Mouse (Mus musculus) heart, embryonic 11.5 days (tissue): ENCODE measurements at regions not wholly inside any gene's neighbourhood (a gene's known extent, or its start where the extent isn't known, plus 50 kb on each side); places are given as distances from the start of the nearest gene placed in this dataset. TPM values are rescaled to one million over a fixed set of nuclear protein-coding genes. Genes with fewer than 3 reads are reported as not detected.

Experiments
- ATAC-seq: fragments of 200-750 bp; cut with Nextera tagmentation; replicated peaks from 2 replicates; pipeline ENCODE4 v1.8.0; 2017; ENCODE audit warnings: moderate library complexity; ENCODE audit not compliant: insufficient number of reproducible peaks, low FRiP score, low TSS enrichment
- H3K27ac ChIP-seq: fragments of 300-500 bp; sonication (generic); 2 replicates; pipeline ENCODE4 v1.5.1; 2014; ENCODE audit warnings: mild to moderate bottlenecking, low read depth, low read length
- H3K27me3 ChIP-seq: fragments of 300-500 bp; sonication (generic); 2 replicates; pipeline ENCODE4 v1.6.1; 2014; ENCODE audit warnings: mild to moderate bottlenecking, low read length, mixed read lengths; ENCODE audit not compliant: control insufficient read depth, insufficient read depth
- H3K36me3 ChIP-seq: fragments of 300-500 bp; sonication (generic); 2 replicates; pipeline ENCODE4 v1.6.1; 2014; ENCODE audit warnings: mild to moderate bottlenecking, low read length, moderate library complexity, mixed read lengths; ENCODE audit not compliant: control insufficient read depth, insufficient read depth
- H3K4me1 ChIP-seq: fragments of 300-500 bp; sonication (generic); 2 replicates; pipeline ENCODE4 v1.6.1; 2014; ENCODE audit warnings: low read length; ENCODE audit not compliant: control insufficient read depth, insufficient read depth
- H3K4me2 ChIP-seq: fragments of 300-500 bp; sonication (generic); 2 replicates; pipeline ENCODE4 v1.6.1; 2014; ENCODE audit warnings: mild to moderate bottlenecking, moderate library complexity
- H3K4me3 ChIP-seq: fragments of 300-500 bp; sonication (generic); 2 replicates; pipeline ENCODE4 v1.5.1; 2014; ENCODE audit warnings: low read depth, low read length
- H3K9ac ChIP-seq: fragments of 300-500 bp; sonication (generic); 2 replicates; pipeline ENCODE4 v1.6.1; 2014; ENCODE audit warnings: mild to moderate bottlenecking, low read depth, low read length, moderate library complexity
- H3K9me3 ChIP-seq: fragments of 300-500 bp; sonication (generic); replicated peaks from 2 replicates; pipeline ENCODE4 v1.6.1; 2016; ENCODE audit warnings: low read length; ENCODE audit not compliant: control insufficient read depth
- WGBS: fragments of 180-500 bp; shearing (Covaris S2); extraction: QIAGEN DNeasy Blood & Tissue Kit; methylation state at CpG from one replicate; pipeline ENCODE4 v1.1.7; 2014; ENCODE audit not compliant: insufficient replicate concordance; 5-methylcytosine and 5-hydroxymethylcytosine counted together
- microRNA-seq: library from miRNA; unstranded; fragments of <30 nt; microRNA quantifications from one replicate; pipeline ENCODE4, GENCODE M21; 2016; ENCODE audit warnings: borderline number of aligned reads

GRCm38 (mm10) chr6:73368836-73369141 is 100.7 kb downstream of the 4931417E11Rik start:
- Histone ChIP-seq H3K27ac (no peak overlapping the region), H3K4me2 (peak overlapping the region; percentile 61), H3K36me3 (no peaks in the 10 kb centered on the region), H3K9me3 (no peaks in the 10 kb centered on the region), H3K27me3 (peaks cover 4% of the 10 kb centered on the region), H3K4me1 (no peaks in the 10 kb centered on the region), H3K9ac (no peak overlapping the region), H3K4me3 (peak overlapping the region; percentile 26)
- WGBS = 20% methylated on average over 6 of the region's 6 CpGs
- ATAC-seq = no peak

DNA sequence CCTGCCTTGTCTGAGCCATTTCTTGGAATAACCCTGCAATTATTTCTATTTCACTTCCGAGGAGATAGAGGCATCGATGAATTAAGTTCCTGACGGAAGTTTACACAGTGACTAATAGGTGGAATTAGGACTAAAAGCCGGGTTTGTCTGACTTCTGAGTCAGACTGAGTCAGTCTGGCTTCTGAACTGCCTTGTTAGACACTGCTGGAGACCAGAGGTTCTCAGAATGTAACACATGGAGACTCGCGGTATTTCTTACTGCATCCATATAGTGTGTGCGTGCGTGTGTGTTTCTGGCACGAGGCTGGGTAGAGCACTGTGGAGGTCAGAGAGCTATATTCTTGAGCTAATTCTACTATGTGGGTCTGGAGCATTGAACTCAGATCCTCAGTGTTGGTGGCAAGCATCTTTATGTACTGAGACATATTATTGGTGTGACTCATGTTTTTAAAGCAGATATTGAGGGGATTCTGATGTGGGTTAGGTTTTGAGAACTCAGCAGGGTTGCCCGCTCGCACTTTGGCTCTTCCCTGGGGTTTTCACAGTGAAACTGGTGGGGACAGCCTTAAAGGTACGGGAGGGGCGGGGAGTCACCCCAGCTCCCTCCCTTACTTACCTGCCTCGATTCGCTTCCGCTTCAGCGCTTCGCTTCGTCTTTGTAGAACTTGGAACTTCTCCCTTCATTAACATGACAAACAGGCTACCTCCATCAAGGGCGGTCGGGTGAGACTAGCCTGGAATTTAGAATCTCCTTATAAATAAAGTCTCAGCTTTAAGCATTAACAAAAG is 101.2 kb downstream of the 4931417E11Rik start:
- WGBS = 7% methylated on average over 21 of the region's 21 CpGs
- Histone ChIP-seq H3K9me3 (no peaks in the 10 kb centered on the region), H3K9ac (0 out of 2 replicates have a peak overlapping the region, but pooled peaks have one; percentile 8), H3K27ac (no peak overlapping the region), H3K4me3 (peak overlapping the region; percentile 26), H3K4me1 (no peaks in the 10 kb centered on the region), H3K36me3 (no peaks in the 10 kb centered on the region), H3K27me3 (peaks cover 4% of the 10 kb centered on the region), H3K4me2 (peak overlapping the region; percentile 61)
- ATAC-seq = no peak

DNA sequence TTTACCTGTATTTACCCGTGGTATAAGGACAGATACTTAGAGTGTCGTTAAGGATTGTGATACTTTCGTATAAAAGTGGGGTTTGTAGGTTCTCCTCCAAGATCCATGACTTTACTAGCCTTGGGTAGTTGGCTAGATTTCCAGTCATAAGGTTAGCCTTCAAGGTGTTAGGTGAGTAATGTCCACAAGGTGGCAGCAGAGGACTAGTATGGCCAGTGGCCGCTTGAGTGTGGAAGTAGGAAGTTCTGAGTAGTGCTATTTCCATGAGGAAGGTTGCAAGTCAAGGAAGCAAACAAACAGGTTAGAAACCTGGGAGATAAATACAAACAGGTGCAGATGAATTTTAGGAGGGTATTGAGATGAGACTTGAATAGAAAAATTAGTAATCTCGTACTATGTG is 101.9 kb downstream of the 4931417E11Rik start:
- H3K36me3 ChIP-seq = no peaks in the 10 kb centered on the region
- peak overlapping the region; percentile 61 for H3K4me2 ChIP-seq
- WGBS = 6% methylated on average over 5 of the region's 5 CpGs
- no peaks in the 10 kb centered on the region for H3K9me3 ChIP-seq
- peak overlapping the region; percentile 26; the same call in 1 of the 2 replicates for H3K4me3 ChIP-seq
- no peak for ATAC-seq
- no peak overlapping the region for H3K9ac ChIP-seq
- no peaks in the 10 kb centered on the region for H3K4me1 ChIP-seq
- no peak overlapping the region for H3K27ac ChIP-seq
- peaks cover 4% of the 10 kb centered on the region for H3K27me3 ChIP-seq

DNA sequence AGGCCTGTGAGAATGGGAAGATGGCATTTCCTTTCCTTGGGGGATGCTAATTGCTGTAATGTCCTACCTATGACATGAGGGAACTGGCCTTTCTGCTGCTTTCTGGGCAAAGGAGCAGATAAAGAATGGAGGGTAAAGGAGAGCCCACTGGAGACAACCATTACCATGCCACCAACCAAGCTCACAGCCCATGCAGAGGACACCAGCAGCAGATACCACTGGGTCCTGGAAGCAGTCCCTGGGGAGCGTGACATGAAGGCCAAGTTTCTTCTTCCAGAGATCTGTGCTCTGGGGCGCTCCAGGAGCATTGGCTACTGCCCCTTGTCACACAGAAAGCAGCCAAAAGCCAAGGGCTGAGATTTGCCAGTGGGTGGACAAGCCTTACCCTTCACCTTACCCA is 102.8 kb downstream of the 4931417E11Rik start:
- no peaks in the 10 kb centered on the region for H3K4me1 ChIP-seq
- H3K4me3 ChIP-seq = no peak overlapping the region
- no peak overlapping the region for H3K4me2 ChIP-seq
- no peaks in the 10 kb centered on the region for H3K9me3 ChIP-seq
- no peak for ATAC-seq
- H3K36me3 ChIP-seq = no peaks in the 10 kb centered on the region
- 78% methylated on average over 2 of the region's 2 CpGs for WGBS
- no peak overlapping the region for H3K9ac ChIP-seq
- no peak overlapping the region for H3K27ac ChIP-seq
- peaks cover 4% of the 10 kb centered on the region for H3K27me3 ChIP-seq

DNA sequence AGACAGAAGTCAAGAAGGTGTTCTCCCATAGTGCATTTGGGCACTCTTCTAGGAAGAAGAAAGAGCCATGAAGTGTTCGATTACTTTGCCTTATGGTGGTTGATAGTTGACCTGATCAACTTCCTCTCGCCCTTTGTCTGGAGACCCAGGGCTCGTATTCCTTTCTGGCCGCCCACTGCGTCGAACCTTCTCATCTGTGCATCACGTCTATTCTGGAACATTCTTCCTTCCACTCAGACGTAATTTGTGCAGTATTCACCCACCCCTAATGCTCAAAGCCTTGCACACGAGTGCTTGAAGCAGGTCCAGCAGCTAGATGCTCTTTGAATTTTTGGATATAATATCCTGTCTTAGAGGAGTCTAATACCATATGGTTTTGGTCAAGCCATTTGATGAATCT is 104.2 kb downstream of the 4931417E11Rik start:
- no peak for ATAC-seq
- no peak overlapping the region for H3K9ac ChIP-seq
- 82% methylated on average over 9 of the region's 9 CpGs for WGBS
- no peaks in the 10 kb centered on the region for H3K4me1 ChIP-seq
- H3K36me3 ChIP-seq = no peaks in the 10 kb centered on the region
- H3K27me3 ChIP-seq = peaks cover 4% of the 10 kb centered on the region
- no peak overlapping the region for H3K4me3 ChIP-seq
- no peak overlapping the region for H3K4me2 ChIP-seq
- no peaks in the 10 kb centered on the region for H3K9me3 ChIP-seq
- no peak overlapping the region for H3K27ac ChIP-seq

DNA sequence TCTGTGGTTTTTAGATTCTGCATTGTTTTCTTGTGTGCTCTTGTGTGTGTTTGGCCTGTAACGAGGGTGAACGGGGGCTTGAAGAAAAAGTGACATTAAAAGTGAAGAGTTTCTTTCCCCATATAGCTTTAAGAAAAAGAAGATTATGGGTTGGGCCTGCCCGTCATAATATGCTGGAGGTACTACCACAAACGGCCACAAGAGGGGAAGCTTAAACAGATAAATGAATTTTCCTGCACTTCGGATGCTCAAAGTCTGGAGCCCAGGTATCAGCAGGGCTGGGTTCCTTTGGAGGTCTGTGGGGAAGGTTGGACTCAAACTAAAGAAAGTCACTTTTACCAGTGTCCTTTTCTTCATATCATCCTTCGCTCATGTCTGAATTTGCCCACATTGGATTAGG is 86.8 kb downstream of the Suclg1 start:
- Histone ChIP-seq H3K9me3 (no peaks in the 10 kb centered on the region), H3K27ac (no peak overlapping the region), H3K4me2 (no peak overlapping the region), H3K36me3 (no peaks in the 10 kb centered on the region), H3K9ac (no peak overlapping the region), H3K4me1 (no peaks in the 10 kb centered on the region), H3K27me3 (no peaks in the 10 kb centered on the region), H3K4me3 (no peak overlapping the region)
- no peak for ATAC-seq
- 55% methylated on average over 6 of the region's 6 CpGs for WGBS

GRCm38 (mm10) chr6:73329666-73330065 is 81.5 kb downstream of the Suclg1 start:
- ATAC-seq = no peak
- Histone ChIP-seq H3K27ac (no peak overlapping the region), H3K4me1 (no peaks in the 10 kb centered on the region), H3K9ac (no peak overlapping the region), H3K9me3 (no peaks in the 10 kb centered on the region), H3K4me3 (no peak overlapping the region), H3K36me3 (no peaks in the 10 kb centered on the region), H3K4me2 (no peak overlapping the region), H3K27me3 (no peaks in the 10 kb centered on the region)
- WGBS = 85% methylated on average over 11 of the region's 11 CpGs

Small RNA genes lying in the stretch of these regions (microRNA-seq; reads per million reads assigned to microRNA genes)
- gene Gm24370 = not detected
